Mouse (Mus musculus) right cerebral cortex, postnatal 10 days (tissue): ENCODE measurements around the gene Slc17a9.

Experiments used
- DNase-seq, 2 experiments: peaks; one replicate each; pipeline ENCODE4 v3.0.0; 2021; ENCODE audit warnings: low spot score in 2 of 2

Slc17a9 gene

DNA sequence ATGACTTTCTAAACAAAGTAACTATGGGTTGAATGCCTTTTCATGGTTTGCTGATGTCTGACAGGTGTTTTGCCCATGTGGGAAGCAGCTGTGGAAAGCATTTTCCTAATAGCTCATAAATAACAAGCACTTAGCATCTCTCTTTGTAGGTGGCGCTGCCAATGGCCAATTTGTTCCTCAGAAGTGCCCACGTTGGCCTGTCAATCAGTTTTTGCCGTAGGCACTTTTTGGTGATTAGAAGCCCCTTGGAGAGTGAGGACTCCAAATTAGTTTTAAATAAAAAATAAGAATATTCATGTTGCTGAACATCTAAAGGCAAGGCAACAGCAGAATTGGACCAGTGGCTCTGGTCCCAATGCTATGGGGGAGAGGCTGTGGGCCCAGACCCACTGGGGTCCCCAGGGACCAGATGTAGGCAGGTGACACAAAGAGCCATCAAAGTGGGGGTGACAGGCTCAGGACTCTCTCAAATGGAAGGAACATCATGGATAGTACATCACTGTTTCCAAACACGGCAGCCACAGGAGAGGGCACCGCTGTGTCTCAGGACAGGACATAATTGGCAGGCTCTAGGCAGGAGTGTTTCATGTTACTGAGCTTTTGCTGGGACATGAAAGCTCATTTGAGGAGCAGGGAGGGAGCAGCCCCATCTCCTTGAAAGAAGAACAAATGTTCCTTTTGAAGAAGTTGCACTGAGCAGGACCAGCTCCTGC, 30.1 kb downstream of the Slc17a9 start:
- no peak for DNase-seq

DNA sequence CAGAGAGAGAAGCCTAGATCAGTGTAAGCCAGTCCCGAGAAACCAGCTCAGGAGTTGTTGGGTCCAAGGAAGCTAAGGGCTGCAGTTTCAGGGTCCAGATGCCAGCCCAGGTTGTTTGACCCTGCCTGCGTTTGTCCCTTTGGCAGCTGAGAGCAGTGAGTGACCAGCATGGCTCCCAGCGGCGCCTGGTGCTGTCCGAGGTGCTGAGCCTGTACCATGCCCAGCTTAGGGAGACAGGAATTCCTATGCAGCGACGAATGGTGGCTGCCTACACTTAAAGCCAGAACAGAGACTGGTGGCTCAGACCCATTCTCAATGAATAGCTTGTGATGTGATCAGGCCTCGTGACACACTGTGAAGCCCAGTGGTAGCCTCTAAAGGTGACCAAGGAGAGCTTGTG, 30.8 kb downstream of the Slc17a9 start:
- DNase-seq: no peak

DNA sequence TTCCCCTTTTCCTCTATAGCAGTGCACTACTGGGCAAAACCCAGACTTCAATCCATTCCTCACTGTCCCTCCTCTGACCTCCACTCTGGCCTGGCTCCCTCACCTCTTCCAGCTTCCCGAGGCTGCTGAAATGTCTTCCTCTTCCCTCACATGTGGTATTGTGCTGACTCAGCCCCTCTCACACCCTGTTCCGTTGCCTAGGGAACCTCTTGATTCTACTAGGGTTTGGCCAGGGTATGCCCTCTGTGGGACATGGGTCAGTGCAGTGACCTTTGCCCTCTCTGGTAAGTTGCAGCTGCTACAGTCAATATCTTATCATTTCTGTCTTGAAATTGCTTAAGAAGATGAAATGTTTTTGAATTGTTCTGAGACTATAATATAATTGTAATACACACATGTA, 31.7 kb downstream of the Slc17a9 start:
- no peak for DNase-seq

DNA sequence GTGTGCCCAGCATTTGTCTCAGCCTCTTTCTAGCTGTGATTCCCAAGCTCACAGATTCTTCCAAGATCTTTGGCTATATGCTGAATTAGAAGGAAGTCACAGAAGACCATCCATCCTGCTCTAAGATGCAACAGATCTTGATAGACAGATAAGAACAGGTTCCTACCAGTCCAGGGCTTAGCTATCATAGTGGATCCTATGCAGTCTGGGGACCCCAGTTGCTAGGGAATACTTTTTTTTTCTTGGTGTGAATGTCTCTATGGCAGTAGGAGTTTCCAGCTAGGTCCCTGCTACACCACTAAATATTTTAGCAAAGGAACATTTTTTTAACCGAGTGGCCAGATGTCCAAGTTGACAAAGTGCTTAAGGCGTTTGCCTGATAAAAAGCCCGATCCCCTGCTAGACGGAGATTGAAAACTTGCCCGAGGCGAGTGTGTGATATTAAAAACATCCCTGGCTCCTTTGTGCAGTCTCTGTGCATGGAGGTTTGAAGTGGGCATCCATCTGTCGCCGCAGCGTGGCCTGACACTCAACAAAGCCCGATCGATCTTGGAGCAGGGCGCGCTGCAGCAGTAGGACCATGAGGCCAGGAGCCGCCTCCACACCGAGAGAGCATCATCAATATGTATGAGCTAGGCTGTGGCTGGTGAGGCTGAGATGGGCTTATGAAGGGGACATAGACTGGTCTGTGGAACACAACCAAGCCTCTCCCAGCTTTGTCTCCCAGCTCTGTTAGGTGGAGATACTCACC, 33.6 kb downstream of the Slc17a9 start:
- peak in 1 of 2 experiments; percentile 53 for DNase-seq

DNA sequence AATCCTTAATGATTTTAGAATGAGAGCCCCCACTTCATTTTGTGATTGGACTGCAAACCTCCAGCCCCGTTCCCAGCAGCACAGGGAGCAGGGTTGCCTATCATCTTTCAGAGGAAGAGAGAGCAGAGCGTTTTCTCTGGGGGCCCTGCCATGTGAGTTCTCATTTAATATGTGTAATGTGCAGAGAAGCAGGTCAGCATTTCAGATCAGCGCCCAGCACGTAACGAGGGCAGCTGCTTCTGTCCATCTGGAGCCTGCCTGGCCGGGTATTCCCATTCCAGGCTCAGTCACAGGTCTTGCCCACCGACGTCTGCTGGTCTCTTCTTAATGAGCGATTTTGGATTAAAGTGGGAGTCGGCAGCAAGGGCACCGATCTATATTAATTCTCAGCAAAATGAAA, 39.9 kb downstream of the Slc17a9 start:
- DNase-seq: no peak

DNA sequence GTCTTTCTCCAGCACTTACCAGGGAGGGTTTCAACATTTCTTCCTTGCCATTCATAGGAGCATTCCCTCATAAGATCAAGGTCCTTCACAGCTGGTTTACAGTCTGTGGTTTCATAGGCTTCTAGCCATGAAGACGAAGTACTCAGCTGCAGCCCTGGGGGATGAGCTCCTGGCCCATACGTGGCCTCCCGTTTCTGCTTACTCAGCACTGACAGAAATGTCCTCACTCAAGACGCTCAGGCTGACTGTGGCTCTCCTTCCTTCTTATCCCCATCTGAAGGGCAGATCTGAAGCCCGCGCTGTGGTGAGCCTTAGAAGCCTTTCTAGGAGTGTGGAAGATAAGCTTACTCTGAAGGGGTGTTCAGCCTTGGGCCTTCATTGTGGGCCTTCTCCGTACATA, 40.6 kb downstream of the Slc17a9 start:
- DNase-seq: no peak

DNA sequence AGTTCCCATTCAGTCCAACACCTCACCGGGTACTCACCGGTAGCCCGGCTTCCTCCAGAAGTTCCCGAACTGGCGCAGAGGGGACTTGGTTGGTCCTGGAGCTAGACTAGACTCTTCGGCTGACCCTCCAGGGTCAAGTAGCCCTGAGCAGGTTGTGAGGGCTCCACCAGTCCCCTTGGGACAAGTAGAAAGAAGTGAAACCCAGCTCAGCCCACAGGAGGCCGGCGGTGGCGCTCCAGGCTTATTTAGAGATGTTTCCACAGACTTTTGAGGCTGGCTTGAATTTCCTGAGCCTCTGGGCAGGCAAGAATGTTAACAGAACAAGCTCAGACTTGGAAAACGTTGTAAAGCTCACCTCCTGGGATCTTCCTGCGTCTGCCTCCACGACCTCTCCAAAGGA, 50.2 kb downstream of the Slc17a9 start:
- no peak for DNase-seq

DNA sequence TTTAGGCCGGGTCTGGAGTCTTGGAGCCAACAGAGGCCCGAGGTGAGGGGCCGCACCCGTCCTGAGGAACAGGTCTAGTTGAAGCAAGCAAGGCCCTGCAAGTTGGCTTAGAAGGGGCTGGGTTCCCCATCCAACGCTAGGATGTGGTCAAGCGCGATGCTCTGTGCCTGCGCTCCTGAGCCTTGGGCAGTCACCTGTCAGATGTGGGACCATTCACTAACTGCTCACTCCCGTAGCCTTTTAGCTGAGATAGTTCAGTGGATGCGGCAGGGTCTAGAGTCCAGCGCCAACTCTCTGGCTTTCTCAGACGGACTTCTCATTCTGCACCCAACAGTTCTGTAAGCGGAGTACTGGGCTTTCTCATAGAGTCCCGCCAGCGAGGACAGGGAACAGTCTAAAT, 50.6 kb downstream of the Slc17a9 start:
- no peak for DNase-seq

DNA sequence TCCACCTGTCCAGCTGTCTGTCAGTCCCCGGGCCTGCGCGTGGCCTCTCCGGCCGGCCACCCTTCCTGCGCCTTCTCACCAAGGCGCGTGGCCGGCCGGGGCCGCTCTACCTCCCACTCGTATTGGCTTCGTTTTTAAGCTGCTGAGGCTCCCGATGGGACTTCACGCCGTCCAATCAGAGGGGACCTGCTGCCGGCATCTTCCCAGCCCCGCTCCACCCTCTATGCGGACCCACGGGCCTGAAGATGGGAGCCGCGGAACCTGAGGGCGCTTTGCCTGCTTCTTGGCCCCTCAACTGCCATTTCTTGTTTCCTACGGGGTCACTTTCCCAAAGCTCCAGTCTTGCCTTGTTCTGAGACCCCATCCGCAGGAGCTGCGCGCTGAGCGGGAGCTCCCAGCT, 51.7 kb downstream of the Slc17a9 start, which contains the start of gene Bhlhe23:
Gene Bhlhe23, minus strand, starts transcription at position 108 of the 400 bp plus-strand sequence.
- no peak for DNase-seq

DNA sequence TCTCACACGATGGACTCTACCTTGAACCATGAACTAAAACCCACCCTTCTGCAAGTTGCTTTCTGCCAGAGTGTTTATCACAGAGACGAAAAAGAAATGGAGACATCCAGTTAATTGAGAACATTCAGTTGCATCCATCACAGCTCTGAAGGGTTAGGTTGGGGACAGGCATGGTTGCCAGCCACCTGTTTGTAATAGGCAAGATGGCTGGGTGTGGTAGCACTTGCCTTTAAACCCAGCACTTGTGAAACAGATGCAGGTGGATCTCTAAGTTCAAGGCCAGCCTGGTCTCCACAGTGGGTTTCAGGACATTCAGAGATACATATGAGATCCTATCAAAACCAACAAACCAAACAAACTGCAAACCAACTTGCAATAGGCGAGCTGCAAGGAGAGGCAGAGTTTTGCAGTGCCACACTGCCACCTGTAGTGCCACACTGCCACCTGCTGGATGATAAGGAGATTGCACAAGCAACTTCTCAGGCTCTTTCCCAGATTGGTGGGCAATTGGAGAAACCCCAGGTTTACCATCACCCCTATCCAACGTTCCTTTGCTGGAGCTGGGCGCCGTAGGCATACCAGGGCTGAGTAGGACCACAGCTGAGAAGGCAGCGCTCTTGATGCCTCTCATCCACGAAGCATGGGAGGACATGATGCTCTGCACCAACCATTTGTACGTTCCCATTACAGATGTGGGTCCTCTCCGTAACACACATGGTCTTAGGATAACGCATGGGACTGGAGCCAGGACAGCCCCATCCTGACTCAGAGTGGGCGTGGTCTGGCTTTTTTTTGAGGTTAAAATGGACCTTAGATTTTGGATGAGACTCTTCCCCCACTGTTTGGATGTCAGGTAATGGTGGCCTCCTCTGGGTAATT, 54.4 kb downstream of the Slc17a9 start:
- peak; percentile 77 to 82 for DNase-seq

DNA sequence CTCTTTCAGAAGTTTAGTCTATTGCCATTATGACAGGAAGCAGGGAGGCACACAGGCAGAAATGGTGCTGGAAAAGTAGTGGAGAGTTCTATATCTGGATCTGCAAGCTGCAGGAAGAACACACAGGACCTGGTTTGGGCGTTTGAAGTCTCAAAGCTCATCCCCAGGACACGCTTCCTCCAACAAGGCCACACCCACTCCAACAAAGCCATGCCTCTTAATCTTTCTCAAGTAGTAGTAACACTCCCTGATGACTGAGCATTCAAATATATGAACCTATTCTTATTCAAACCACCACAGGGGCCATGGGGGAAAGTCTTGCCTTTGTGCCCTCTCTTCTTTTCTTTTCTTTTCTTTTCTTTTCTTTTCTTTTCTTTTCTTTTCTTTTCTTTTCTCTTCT, 55.2 kb downstream of the Slc17a9 start:
- DNase-seq: no peak

DNA sequence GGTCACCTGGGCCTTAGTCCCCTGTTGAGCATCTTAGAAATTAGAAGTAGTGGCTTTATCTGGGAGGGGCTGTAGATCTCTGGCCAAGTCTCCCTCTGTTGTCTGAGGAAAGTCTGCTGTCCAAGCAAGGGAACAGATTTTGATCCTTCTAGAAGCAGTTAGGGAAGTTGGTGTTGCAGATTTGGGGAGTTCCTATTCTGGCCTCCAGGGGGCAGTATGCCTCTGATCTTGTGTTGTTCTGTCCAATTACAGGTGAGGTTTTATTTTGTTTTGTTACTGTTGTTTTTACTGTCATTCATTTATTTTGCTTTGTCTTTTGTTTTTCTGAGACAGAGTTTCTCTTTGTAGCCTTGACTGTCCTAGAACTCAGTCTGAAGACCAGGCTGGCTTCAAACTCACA, 61.7 kb downstream of the Slc17a9 start:
- peak in 1 of 2 experiments; percentile 53 for DNase-seq

DNA sequence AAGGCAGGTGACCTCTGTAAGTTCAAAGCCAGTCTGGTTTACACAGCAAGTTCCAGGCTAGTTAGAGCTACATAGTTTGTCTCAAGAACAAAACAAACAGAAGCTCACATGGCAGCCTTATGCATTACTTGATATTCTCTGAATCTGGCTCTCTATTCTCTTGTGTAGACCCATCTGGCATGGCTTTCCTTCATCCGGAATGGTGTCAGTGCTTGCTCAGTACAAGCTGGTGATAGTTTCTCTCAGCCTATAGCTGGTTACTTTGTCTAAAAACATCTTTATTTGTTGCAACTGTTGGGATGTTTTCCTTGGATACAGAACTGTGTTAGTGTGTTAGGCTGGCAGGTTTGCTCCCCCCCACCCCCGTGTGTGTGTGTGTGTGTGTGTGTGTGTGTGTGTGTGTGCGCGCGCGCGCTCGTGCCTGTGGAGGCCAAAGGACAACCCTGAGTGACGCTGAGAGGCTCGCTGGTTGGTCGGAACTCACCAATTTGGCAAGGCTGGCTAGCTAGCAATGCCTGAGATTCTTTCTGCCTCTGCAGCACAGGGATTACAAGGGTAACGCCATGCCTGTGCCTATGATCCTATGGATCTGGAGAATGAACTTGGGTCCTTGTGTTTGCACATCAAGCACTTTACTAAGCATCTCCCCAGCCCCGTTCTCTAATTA, 62.6 kb downstream of the Slc17a9 start:
- no peak for DNase-seq

DNA sequence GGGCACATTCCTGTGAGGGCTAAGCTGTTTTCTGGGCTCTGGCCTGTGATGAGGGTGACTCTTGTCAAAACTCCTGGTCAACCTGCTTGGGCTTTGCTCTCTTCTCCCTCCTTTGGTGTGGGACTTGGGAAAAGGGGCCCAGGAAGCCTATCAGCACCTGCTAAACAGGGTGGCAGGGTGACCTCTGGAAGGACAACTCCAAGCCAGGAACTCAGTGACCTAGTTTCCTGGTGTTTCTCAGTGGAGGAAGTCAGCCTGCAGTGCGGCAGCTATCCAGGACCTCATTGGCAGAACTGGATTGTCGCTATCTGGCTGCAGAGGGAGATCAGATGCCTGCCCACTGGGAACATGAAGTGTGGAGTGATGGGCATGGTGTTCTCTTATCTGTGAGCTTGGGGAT, 63.3 kb downstream of the Slc17a9 start:
- DNase-seq: no peak

DNA sequence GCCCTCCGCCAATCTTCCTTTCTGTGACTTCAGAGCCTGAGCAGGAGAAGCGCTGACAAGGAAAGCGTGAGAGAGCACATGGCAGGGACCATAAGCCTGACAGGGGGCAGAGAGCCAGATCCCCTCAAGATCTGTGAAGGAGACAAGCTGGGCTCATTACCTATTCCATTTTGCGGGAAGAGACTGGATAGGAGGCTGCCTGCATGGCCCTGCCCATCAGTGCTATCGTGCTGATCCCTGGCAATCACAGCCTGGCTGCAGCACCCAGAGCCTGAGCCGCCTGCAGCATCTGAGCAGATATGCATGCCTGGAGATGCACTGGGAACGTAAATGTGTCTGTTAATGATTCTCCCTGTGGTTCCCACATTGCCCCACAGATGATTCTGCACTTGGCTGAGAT, 63.8 kb downstream of the Slc17a9 start:
- DNase-seq: peak; percentile 52 to 70

DNA sequence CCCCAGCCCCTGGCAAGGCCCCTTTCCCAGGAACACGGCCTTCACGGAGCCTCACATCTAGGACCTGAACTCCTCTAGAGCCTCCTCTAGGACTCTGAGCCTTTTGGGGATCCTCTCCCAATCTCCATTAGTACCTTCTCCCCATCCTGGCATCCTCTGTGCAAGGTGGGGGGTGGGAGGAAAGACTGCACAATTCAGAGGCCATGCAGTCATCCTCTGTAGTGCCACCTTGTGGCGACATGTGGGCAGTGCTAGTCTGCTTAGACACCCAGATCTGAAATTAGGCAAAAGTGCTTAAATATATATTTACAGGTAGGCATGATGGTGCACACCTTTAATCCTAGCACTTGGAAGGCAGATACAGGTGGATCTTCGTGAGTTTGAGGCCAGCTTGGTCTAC, 66.6 kb downstream of the Slc17a9 start:
- DNase-seq: peak; percentile 71 to 74
